Mouse (Mus musculus) gastrocnemius, adult 8-10 months (tissue): ENCODE data around the gene Ksr1. TPM values are rescaled to one million over a fixed set of nuclear protein-coding genes. Genes with fewer than 3 reads are reported as not detected.

Source experiments
- DNase-seq, 2 experiments: peaks; one replicate each; pipeline ENCODE4 v3.0.0; 2022; ENCODE audit warnings: low spot score in 2 of 2
- total RNA-seq, 4 experiments: library from RNA; stranded (reverse); gene quantifications; 2 replicates each; pipeline ENCODE4 v1.2.4; 2022

Gene Ksr1
- total RNA-seq, 4 experiments from 2014 or later: 78.5 to 117 (median 87.7) TPM

GRCm38 (mm10) chr11:79046561-79047155 lies 99.5 kb downstream of the Ksr1 start:
- no peak for DNase-seq

GRCm38 (mm10) chr11:79045231-79045630 lies 101.0 kb downstream of the Ksr1 start:
- DNase-seq: no peak

- DNase-seq: no peak
Observed at GRCm38 (mm10) chr11:79044798-79045197, 101.4 kb downstream of the Ksr1 start.

- DNase-seq: no peak
Observed at GRCm38 (mm10) chr11:79041908-79042430, 104.2 kb downstream of the Ksr1 start.

GRCm38 (mm10) chr11:79039488-79039887 lies 106.7 kb downstream of the Ksr1 start:
- DNase-seq: peak in 1 of 2 experiments; percentile 51

- no peak for DNase-seq
Observed at GRCm38 (mm10) chr11:79037555-79037954, 108.7 kb downstream of the Ksr1 start.

GRCm38 (mm10) chr11:79036324-79036723 lies 109.9 kb downstream of the Ksr1 start:
- DNase-seq: no peak

GRCm38 (mm10) chr11:79033636-79034035 lies 112.6 kb downstream of the Ksr1 start:
- no peak for DNase-seq

GRCm38 (mm10) chr11:79033021-79033420 lies 113.2 kb downstream of the Ksr1 start:
- DNase-seq: no peak

GRCm38 (mm10) chr11:79031452-79031746 lies 114.8 kb downstream of the Ksr1 start:
- DNase-seq: no peak

- DNase-seq: peak; percentile 70 to 79
Observed at GRCm38 (mm10) chr11:79030570-79031451, 115.4 kb downstream of the Ksr1 start.

- DNase-seq: no peak
Observed at GRCm38 (mm10) chr11:79023751-79024150, 122.5 kb downstream of the Ksr1 start.

- no peak for DNase-seq
Observed at GRCm38 (mm10) chr11:79023342-79023741, 122.9 kb downstream of the Ksr1 start.

GRCm38 (mm10) chr11:79022836-79023235 lies 123.4 kb downstream of the Ksr1 start:
- no peak for DNase-seq

GRCm38 (mm10) chr11:79020535-79021045 lies 125.6 kb downstream of the Ksr1 start:
- no peak for DNase-seq

GRCm38 (mm10) chr11:79019839-79020534 lies 126.2 kb downstream of the Ksr1 start:
- DNase-seq: peak; percentile 39 to 40

GRCm38 (mm10) chr11:79018954-79019704 lies 127.1 kb downstream of the Ksr1 start:
- DNase-seq: peak; percentile 57 to 64

- no peak for DNase-seq
Observed at GRCm38 (mm10) chr11:79017161-79017606, 129.0 kb downstream of the Ksr1 start.

GRCm38 (mm10) chr11:79016236-79016635 lies 130.0 kb downstream of the Ksr1 start:
- peak in 1 of 2 experiments; percentile 57 for DNase-seq

- no peak for DNase-seq
Observed at GRCm38 (mm10) chr11:79015660-79016215, 130.5 kb downstream of the Ksr1 start.
